Mouse (Mus musculus) olfactory bulb, adult 2 months (tissue): ENCODE measurements around the gene Cdh4.

Experiments
- CTCF ChIP-seq: fragments of 200-500 bp; IDR thresholded peaks from 2 replicates; pipeline ENCODE4 v1.5.1; 2012; ENCODE audit warnings: low read depth, mild to moderate bottlenecking, low read length, moderate library complexity; ENCODE audit not compliant: insufficient read depth
- POLR2A ChIP-seq: fragments of 200-500 bp; IDR thresholded peaks from 2 replicates; pipeline ENCODE4 v1.6.1; 2012; ENCODE audit warnings: mild to moderate bottlenecking, low read depth, low read length, moderate library complexity; ENCODE audit not compliant: insufficient read depth

DNA sequence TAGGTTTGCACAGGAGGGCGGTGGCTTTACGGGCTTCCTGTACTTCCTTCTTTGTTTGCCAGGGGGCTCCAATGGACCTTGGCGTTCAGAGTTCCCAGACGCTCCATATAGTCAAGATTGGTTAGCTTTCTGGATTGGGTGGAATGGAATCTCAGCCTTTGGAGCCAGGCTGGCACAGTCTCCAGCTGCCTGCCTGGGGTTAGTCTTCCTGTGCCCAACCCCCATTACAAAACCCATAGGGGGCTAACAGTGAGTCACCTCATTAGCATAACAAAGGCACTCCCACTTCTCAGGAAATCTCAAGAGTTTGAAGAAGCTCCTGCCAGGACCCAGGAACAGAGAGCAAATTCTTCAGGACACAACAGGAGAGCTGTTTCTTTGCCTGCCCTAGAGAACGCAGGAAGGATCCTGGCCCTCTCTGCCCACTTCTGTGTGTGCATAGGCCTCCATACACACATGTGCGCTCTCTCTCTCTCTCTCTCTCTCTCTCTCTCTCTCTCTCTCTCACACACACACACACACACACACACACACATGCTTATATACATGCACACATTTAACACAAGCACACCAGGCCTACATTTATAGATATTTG, 129.0 kb downstream of the Cdh4 start:
- TF ChIP-seq POLR2A = no peak
- TF ChIP-seq CTCF = no peak
